In the genomic region with DNA sequence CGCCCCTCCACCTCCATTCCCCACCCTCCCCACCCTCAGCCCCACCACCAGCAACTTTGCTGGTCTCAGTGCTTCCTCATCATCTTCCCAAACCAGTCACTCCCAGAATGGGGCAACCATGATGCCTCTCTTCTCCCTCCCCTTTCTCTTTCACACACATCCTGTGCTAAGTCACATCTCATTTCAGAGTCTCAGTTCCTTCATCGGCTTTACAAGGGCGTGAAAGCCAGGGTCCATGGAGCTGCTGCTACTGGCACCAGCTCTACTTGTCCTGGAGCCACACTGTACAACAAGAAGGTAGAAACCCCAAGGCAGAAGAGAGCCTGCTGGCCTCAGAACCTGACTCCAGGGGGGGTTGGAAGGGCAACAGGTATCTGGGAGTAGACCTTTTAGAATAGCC, we compare ENCODE assay signal across 9 mouse cellular contexts. TPM values are rescaled to one million over a fixed set of nuclear protein-coding genes. Genes with fewer than 3 reads are reported as not detected.
DNase-seq lines count a peak whose midpoint lies in the region; ATAC-seq and TF ChIP-seq lines count a peak whose summit lies in the region.
"Had no signal": no experiment of that assay in that cellular context is flagged by ENCODE, and none has a peak within 500 bp of the region (broad histone marks: within the 10 kb centered on the region; RNA-seq: fewer than 3 reads in every experiment).

No protein-coding gene starts in this region.

- no peak for TF ChIP-seq RAD21 in MEL (IDR thresholded peaks at IDR 0.05; ENCODE audit: low read depth, low read length)

- TF ChIP-seq CTCF in MEL (IDR thresholded peaks at IDR 0.05 in 2 of 3, conservative IDR thresholded peaks at IDR 0.05 in 1 of 3; ENCODE audit: control insufficient read depth in 1 of 3, insufficient read depth in 1 of 3, low read depth in 2 of 3, low read length in 3 of 3, poor library complexity in 1 of 3, severe bottlenecking in 1 of 3) = no peak
- TF ChIP-seq CTCF in left cerebral cortex, adult 2 months (IDR thresholded peaks at IDR 0.05) = no peak

- H3K36me3 ChIP-seq in MEL (ENCODE audit: control insufficient read depth in 1 of 2, insufficient read depth in 2 of 2, low read length in 2 of 2) = peaks cover 2 to 15% of the 10 kb centered on the region in 2 experiments
- no peaks in the 10 kb centered on the region for H3K36me3 ChIP-seq in intestine, embryonic 15.5 days
- no peaks in the 10 kb centered on the region for H3K36me3 ChIP-seq in kidney, embryonic 15.5 days

- intact Hi-C loops in left cerebral cortex, adult 2 months (cut with DNase I) = no loop called here

- H3K4me2 ChIP-seq in intestine, embryonic 15.5 days (replicated peaks) = peak overlapping the region; percentile 89; the same call in 1 of the 2 replicates
- no peak overlapping the region for H3K4me2 ChIP-seq in kidney, embryonic 15.5 days

- no peak for TF ChIP-seq EP300 in MEL (IDR thresholded peaks at IDR 0.05; ENCODE audit: low read depth in 1 of 2, low read length in 2 of 2)

- H3K9me3 ChIP-seq in MEL (replicated peaks; ENCODE audit: insufficient read depth, low read length) = no peaks in the 10 kb centered on the region
- H3K9me3 ChIP-seq in intestine, embryonic 15.5 days = no peaks in the 10 kb centered on the region
- H3K9me3 ChIP-seq in kidney, embryonic 15.5 days (replicated peaks) = no peaks in the 10 kb centered on the region

- DNase-seq in B cell, adult 2 months = peak; percentile 40 to 43
- no peak for DNase-seq in MEL (ENCODE audit: low read depth, low spot score)
- peak; percentile 41 for DNase-seq in lung, postnatal 25 days (ENCODE audit: low spot score)
- no peak for DNase-seq in left cerebral cortex, adult 2 months (ENCODE audit: extremely low spot score in 1 of 2, low spot score in 2 of 2)
- DNase-seq in urinary bladder, adult 2 months (ENCODE audit: low spot score) = no peak
- no peak for DNase-seq in adrenal gland, postnatal 14 days
- DNase-seq: cerebellum, adult 2 months had no signal

- peak overlapping the region; percentile 45 for H3K9ac ChIP-seq in MEL (ENCODE audit: control insufficient read depth, low read depth, low read length, poor library complexity, severe bottlenecking)
- H3K9ac ChIP-seq in intestine, embryonic 15.5 days = no peak overlapping the region
- H3K9ac ChIP-seq in kidney, embryonic 15.5 days = no peak overlapping the region

- peaks cover 60% of the 10 kb centered on the region for H3K79me2 ChIP-seq in MEL (ENCODE audit: control insufficient read depth, insufficient read depth, low read length, poor library complexity)

- no peaks in the 10 kb centered on the region for H3K27me3 ChIP-seq in MEL (ENCODE audit: control insufficient read depth in 1 of 2, insufficient read depth in 2 of 2, low read length in 2 of 2)
- H3K27me3 ChIP-seq in intestine, embryonic 15.5 days (replicated peaks) = no peaks in the 10 kb centered on the region; the same call in 1 of the 2 replicates
- peaks cover 19% of the 10 kb centered on the region for H3K27me3 ChIP-seq in kidney, embryonic 15.5 days

- no peak overlapping the region for H3K27ac ChIP-seq in MEL (ENCODE audit: control insufficient read depth, low read depth, low read length)
- H3K27ac ChIP-seq in intestine, embryonic 15.5 days = no peak overlapping the region
- no peak overlapping the region for H3K27ac ChIP-seq in left cerebral cortex, adult 2 months
- no peak overlapping the region for H3K27ac ChIP-seq in kidney, embryonic 15.5 days

- no peak for TF ChIP-seq POLR2A in MEL (IDR thresholded peaks at IDR 0.05; ENCODE audit: control insufficient read depth in 1 of 2, insufficient read depth in 1 of 2, low read depth in 1 of 2, low read length in 2 of 2, poor library complexity in 1 of 2)

- ATAC-seq in intestine, embryonic 15.5 days = no peak
- ATAC-seq in kidney, embryonic 15.5 days (replicated peaks; ENCODE audit: low FRiP score) = no peak

- 79% methylated on average over 3 of the region's 3 CpGs for WGBS in intestine, embryonic 15.5 days
- WGBS in kidney, embryonic 15.5 days = 74% methylated on average over 3 of the region's 3 CpGs

- peaks cover 8 to 22% of the 10 kb centered on the region in 2 experiments for H3K4me1 ChIP-seq in MEL (ENCODE audit: control insufficient read depth in 1 of 2, insufficient read depth in 2 of 2, low read length in 2 of 2)
- H3K4me1 ChIP-seq in intestine, embryonic 15.5 days (replicated peaks) = peaks cover 11% of the 10 kb centered on the region; the same call in 1 of the 2 replicates
- H3K4me1 ChIP-seq in kidney, embryonic 15.5 days = peaks cover 13% of the 10 kb centered on the region

- peak overlapping the region; percentile 88 to 89 for H3K4me3 ChIP-seq in MEL (ENCODE audit: control insufficient read depth in 1 of 2, insufficient read depth in 1 of 2, low read depth in 2 of 2, low read length in 2 of 2)
- no peak overlapping the region; the same call in 1 of the 2 replicates for H3K4me3 ChIP-seq in intestine, embryonic 15.5 days (replicated peaks)
- no peak overlapping the region for H3K4me3 ChIP-seq in left cerebral cortex, adult 2 months
- no peak overlapping the region for H3K4me3 ChIP-seq in kidney, embryonic 15.5 days (replicated peaks)

TF ChIP-seq in MEL, 35 proteins besides CTCF, POLR2A, EP300 and RAD21:
- no peak for TF ChIP-seq SIN3A (IDR thresholded peaks at IDR 0.05; ENCODE audit: low read length)
- no peak for TF ChIP-seq ZKSCAN1 (IDR thresholded peaks at IDR 0.05; ENCODE audit: low read depth, low read length)
- TF ChIP-seq MAZ (IDR thresholded peaks at IDR 0.05; ENCODE audit: low read depth, low read length) = no peak
- no peak for TF ChIP-seq TCF12 (IDR thresholded peaks at IDR 0.05; ENCODE audit: low read depth, low read length)
- TF ChIP-seq TAL1 (IDR thresholded peaks at IDR 0.05; ENCODE audit: low read length) = no peak
- TF ChIP-seq ZMIZ1 (IDR thresholded peaks at IDR 0.05; ENCODE audit: low read depth, low read length) = no peak
- TF ChIP-seq MEF2A (IDR thresholded peaks at IDR 0.05; ENCODE audit: extremely low read depth, insufficient replicate concordance, low read depth, low read length, poor library complexity, severe bottlenecking) = no peak
- TF ChIP-seq NRF1 (IDR thresholded peaks at IDR 0.05; ENCODE audit: insufficient read depth, low read depth, low read length, poor library complexity, severe bottlenecking) = no peak
- no peak for TF ChIP-seq UBTF (IDR thresholded peaks at IDR 0.05; ENCODE audit: borderline replicate concordance, insufficient read depth, low read depth, low read length)
- no peak for TF ChIP-seq MAX (IDR thresholded peaks at IDR 0.05; ENCODE audit: low read length)
- TF ChIP-seq MYB (IDR thresholded peaks at IDR 0.05; ENCODE audit: low read depth, low read length) = no peak
- no peak for TF ChIP-seq MAFK (IDR thresholded peaks at IDR 0.05; ENCODE audit: borderline replicate concordance, low read depth, low read length)
- no peak for TF ChIP-seq POLR2AphosphoS5 (IDR thresholded peaks at IDR 0.05; ENCODE audit: borderline replicate concordance, low read depth, low read length)
- no peak for TF ChIP-seq ELF1 (IDR thresholded peaks at IDR 0.05; ENCODE audit: low read depth, low read length)
- no peak for TF ChIP-seq BHLHE40 (IDR thresholded peaks at IDR 0.05; ENCODE audit: borderline replicate concordance, low read depth, low read length)

RNA-seq across cellular contexts. Expression of gene Cd44, which starts 2.2 kb away (rescaled TPM):
- 43.8 and 58.5 TPM in 2 replicates for total RNA-seq in MEL (2012; rRNA removed)
- 100 to 1,000 TPM in 1 of 2 experiments, 10 to 100 TPM in 1; 53.9 to 226 TPM for polyA plus RNA-seq in MEL (2012; ENCODE audit: insufficient read depth in 1 of 2, insufficient read length in 2 of 2, low read depth in 1 of 2, low replicate concordance in 2 of 2, missing spikeins in 1 of 2)
- polyA plus RNA-seq in intestine, embryonic 15.5 days (2015; fragmentation: Nextera tagmentation; extraction: Ambion mirVana) = 12.6 and 13.8 TPM in 2 replicates
- 1 to 10 TPM; 2.9 to 4.4 TPM for total RNA-seq in left cerebral cortex, adult 2 months (2021)
- 5.3 and 5.5 TPM in 2 replicates for polyA plus RNA-seq in kidney, embryonic 15.5 days (2015; fragmentation: Nextera tagmentation; extraction: Ambion mirVana)
- 26.9 and 32.5 TPM in 2 replicates for polyA plus RNA-seq in urinary bladder, adult 2 months (2012; rRNA removed)
- total RNA-seq in adrenal gland, postnatal 14 days (2021) = 54.6 and 84.8 TPM in 2 replicates

Comparison
In these comparisons a context has a peak if more than half of its experiments do, and no peak if none do; other contexts are left out.
1. DNase-seq: peak in B cell, adult 2 months (2 of 2) and lung, postnatal 25 days (single experiment); none in MEL (single experiment), left cerebral cortex, adult 2 months (0 of 2), urinary bladder, adult 2 months (single experiment) and adrenal gland, postnatal 14 days (single experiment).
2. H3K4me3 ChIP-seq: peak in MEL (2 of 2); none in intestine, embryonic 15.5 days (single experiment), left cerebral cortex, adult 2 months (single experiment) and kidney, embryonic 15.5 days (single experiment).